Mouse (Mus musculus): ENCODE measurements at regions not wholly inside any gene's neighbourhood (a gene's known extent, or its start where the extent isn't known, plus 50 kb on each side); places are given as distances from the start of the nearest gene placed in this dataset.

DNA sequence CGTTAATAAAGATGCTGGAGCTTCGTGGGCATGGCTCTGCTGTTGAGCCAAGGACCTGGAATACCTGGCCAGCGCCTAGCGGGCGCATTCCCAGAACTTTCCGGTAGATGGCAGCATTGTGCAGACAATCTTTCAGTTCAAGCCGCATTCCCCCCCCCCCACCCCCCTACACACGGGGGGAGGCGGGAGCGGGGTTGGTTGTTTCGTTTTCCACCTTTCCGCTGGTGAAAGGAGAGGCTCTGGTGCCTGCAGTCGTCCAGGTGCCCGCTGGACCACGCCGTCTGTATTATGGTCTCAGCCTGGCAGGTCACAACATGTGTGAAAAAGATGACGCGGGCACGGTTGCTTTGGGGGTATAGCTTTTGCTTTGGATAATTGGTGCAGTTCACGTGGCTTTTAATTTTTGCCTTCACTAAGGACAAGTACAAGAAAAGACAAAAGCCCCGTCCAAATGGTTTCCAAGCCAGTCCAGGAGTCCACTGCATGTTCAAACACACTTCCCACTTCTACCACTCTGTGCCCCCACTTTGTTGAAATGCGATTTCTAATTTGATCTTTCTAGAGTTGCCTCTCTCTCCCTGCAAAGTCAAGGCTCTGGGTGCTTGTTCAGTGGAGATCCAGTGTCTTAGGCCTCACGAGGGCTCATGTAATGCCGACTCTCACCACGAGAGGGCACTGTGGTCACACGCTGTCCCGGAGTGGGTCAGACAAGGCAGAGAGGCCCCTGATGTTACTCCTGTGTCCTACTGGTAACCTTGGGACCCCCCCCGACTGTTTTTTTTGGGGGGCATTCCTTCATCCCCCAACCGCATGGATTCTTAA, 52.3 kb upstream of the Igfbp7 start:
- H3K4me3 ChIP-seq (ENCODE audit: low read length), result peak overlapping the region; percentile 67

More for the DNA sequence above, 52.3 kb upstream of the Igfbp7 start:
- WGBS, result under 1% methylated on average over 27 of the region's 29 CpGs
- Histone ChIP-seq H3K36me3 (ENCODE audit: control insufficient read depth, insufficient read depth, low read length) (no peaks in the 10 kb centered on the region), H3K4me2 (ENCODE audit: low read depth, low read length) (peak overlapping the region; percentile 62), H3K9me3 (ENCODE audit: control insufficient read depth, low read length) (no peaks in the 10 kb centered on the region), H3K4me1 (replicated peaks; ENCODE audit: control insufficient read depth, insufficient read depth, low read length) (no peaks in the 10 kb centered on the region), H3K27me3 (ENCODE audit: control insufficient read depth, insufficient read depth, low read depth, low read length) (no peaks in the 10 kb centered on the region), H3K27ac (ENCODE audit: low read length) (peak overlapping the region; percentile 31), H3K9ac (ENCODE audit: low read length) (peak overlapping the region; percentile 66)
- ATAC-seq (ENCODE audit: low read depth), result peak; percentile 95

All from lung, embryonic 16.5 days (tissue).